Mouse (Mus musculus): ENCODE data around the gene Fat1. TPM values are rescaled to one million over a fixed set of nuclear protein-coding genes. Genes with fewer than 3 reads are reported as not detected.

Fat1 gene
- total and polyA plus RNA-seq, 3 experiments: 9.8 to 18.7 (median 16.6) TPM

DNA sequence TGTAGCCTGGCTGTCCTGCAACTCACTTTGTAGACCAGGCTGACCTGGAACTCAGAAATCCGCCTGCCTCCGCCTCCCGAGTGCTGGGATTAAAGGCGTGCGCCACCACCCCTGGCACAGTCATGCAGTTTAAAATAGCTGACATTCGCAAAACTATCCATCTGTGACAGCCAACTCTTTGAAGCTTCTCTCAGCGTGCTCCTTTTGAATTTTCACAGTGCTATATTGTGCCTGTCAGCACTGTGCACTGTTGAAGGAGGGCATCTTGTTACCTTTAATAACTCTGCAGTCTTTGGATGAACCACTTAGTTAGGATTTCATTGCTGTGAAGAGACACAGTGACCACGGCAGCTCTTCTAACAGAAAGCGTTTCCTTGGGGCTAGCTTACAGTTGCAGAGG is 117.4 kb downstream of the Fat1 start:
- TF ChIP-seq CTCF (IDR thresholded peaks at IDR 0.05) (no peak), POLR2A (IDR thresholded peaks at IDR 0.05; ENCODE audit: insufficient read depth, low read depth, low read length) (no peak), EP300 (IDR thresholded peaks at IDR 0.05; ENCODE audit: insufficient read depth, low read depth, low read length) (no peak)
- intact Hi-C loops (cut with DNase I): no loop called here

DNA sequence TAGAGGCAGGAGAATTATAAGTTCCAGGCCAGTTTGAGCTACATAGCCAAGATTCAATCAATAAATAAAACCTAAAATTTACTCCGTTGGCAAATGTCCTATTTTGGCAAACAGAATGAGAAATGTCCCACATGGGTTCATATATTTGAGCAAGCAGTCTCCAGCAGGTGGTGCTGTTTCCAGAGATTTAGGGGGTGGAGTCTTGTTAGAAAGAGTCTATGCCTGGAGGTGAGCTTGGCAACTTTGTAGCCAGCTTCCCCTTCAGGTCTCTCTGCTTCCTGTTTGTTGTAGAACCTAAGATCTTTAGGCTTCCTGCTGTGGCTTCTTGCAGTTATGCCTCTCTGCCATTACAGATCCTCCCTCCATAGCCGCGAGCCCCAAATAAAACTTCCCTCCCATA is 120.3 kb downstream of the Fat1 start:
- no peaks in the 10 kb centered on the region for H3K79me2 ChIP-seq (replicated peaks; ENCODE audit: control insufficient read depth, insufficient read depth, low read length)
- intact Hi-C loops (cut with DNase I): no loop called here
- no peaks in the 10 kb centered on the region for H3K4me1 ChIP-seq (ENCODE audit: control insufficient read depth, insufficient read depth, low read length)
- H3K9ac ChIP-seq (ENCODE audit: low read depth, low read length): no peak overlapping the region
- H3K27me3 ChIP-seq (ENCODE audit: control insufficient read depth, insufficient read depth, low read length): no peaks in the 10 kb centered on the region
- H3K27ac ChIP-seq: no peak overlapping the region
- 90% methylated on average over 3 of the region's 3 CpGs for WGBS
- H3K36me3 ChIP-seq (ENCODE audit: control insufficient read depth, insufficient read depth, low read length): no peaks in the 10 kb centered on the region
- no peak for DNase-seq
- TF ChIP-seq CTCF (IDR thresholded peaks at IDR 0.05) (no peak), EP300 (IDR thresholded peaks at IDR 0.05; ENCODE audit: insufficient read depth, low read depth, low read length) (no peak), POLR2A (IDR thresholded peaks at IDR 0.05; ENCODE audit: insufficient read depth, low read depth, low read length) (no peak)
- no peak overlapping the region for H3K4me3 ChIP-seq

More for the DNA sequence above, 117.4 kb downstream of the Fat1 start:
- Histone ChIP-seq H3K27ac (no peak overlapping the region), H3K4me1 (ENCODE audit: control insufficient read depth, insufficient read depth, low read length) (no peaks in the 10 kb centered on the region), H3K36me3 (ENCODE audit: control insufficient read depth, insufficient read depth, low read length) (no peaks in the 10 kb centered on the region), H3K9ac (ENCODE audit: low read depth, low read length) (no peak overlapping the region), H3K27me3 (ENCODE audit: control insufficient read depth, insufficient read depth, low read length) (no peaks in the 10 kb centered on the region), H3K79me2 (replicated peaks; ENCODE audit: control insufficient read depth, insufficient read depth, low read length) (no peaks in the 10 kb centered on the region), H3K4me3 (no peak overlapping the region)
- WGBS: 88% methylated on average over 9 of the region's 9 CpGs
- no peak for DNase-seq

DNA sequence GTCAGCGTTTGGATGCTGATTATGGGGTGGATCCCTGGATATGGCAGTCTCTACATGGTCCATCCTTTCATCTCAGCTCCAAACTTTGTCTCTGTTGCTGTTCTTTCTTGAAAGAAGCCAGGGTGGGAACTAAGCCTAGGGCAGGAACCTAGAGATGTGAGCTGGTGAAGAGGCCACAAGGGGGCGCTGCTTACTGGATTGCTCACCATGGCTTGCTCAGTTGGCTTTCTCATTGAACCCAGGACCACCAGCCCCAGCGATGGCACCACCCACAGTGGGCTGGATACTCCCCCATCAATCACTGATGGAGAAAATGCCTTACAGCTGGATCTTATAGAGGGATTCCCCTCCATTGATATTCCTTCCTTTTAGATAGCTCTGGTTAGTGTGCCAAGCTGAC is 121.6 kb downstream of the Fat1 start:
- H3K4me3 ChIP-seq: no peak overlapping the region
- no peaks in the 10 kb centered on the region for H3K79me2 ChIP-seq (replicated peaks; ENCODE audit: control insufficient read depth, insufficient read depth, low read length)
- no peaks in the 10 kb centered on the region for H3K4me1 ChIP-seq (ENCODE audit: control insufficient read depth, insufficient read depth, low read length)
- no peaks in the 10 kb centered on the region for H3K36me3 ChIP-seq (ENCODE audit: control insufficient read depth, insufficient read depth, low read length)
- WGBS: 38% methylated on average over 3 of the region's 3 CpGs
- intact Hi-C loops (cut with DNase I): no loop called here
- H3K27me3 ChIP-seq (ENCODE audit: control insufficient read depth, insufficient read depth, low read length): no peaks in the 10 kb centered on the region
- no peak overlapping the region for H3K9ac ChIP-seq (ENCODE audit: low read depth, low read length)
- H3K27ac ChIP-seq: no peak overlapping the region
- TF ChIP-seq POLR2A (IDR thresholded peaks at IDR 0.05; ENCODE audit: insufficient read depth, low read depth, low read length) (no peak), EP300 (IDR thresholded peaks at IDR 0.05; ENCODE audit: insufficient read depth, low read depth, low read length) (no peak), CTCF (IDR thresholded peaks at IDR 0.05) (peak; percentile 22)
- DNase-seq: no peak

DNA sequence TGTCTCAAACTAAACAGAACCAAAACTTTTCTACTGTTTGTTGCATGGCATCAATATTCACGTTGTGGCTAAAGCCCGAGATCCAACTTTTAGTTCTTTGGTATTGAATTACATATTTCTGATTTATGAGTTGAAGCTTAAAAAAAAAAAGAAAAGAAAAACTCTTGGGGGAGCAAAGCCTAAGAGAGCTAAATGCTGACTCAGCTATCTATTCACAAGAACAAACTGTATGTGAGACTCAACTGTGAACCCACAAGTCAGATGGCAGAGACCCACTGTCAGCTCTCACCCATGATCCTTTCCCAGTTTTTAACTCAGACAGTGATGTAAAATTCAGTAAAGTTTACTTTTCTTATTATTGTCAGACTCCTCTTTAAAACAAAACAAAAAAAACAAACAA is 124.8 kb downstream of the Fat1 start:
- Histone ChIP-seq H3K4me3 (no peak overlapping the region), H3K27ac (no peak overlapping the region)

DNA sequence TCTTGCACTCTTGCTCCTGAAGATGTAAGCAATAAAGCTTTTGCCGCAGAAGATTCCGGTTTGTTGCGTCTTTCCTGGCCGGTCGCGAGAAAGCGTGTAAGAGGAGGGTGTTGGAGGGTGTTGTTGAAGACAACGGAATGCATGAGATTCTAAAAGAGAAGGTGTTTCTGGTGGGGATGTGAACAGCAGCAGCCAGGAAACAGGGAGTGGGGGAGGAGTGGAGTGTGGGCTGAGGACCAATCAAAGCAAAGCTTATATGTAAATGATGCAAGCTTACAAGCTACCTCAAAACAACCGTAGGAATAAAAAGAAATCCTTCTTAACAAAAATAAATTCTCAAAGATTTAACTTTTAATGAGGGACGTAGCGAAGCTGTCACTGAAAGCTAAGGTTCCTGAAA is 127.1 kb downstream of the Fat1 start:
- intact Hi-C loops (cut with DNase I): no loop called here
- Histone ChIP-seq H3K27ac (no peak overlapping the region), H3K36me3 (ENCODE audit: control insufficient read depth, insufficient read depth, low read length) (no peaks in the 10 kb centered on the region), H3K27me3 (ENCODE audit: control insufficient read depth, insufficient read depth, low read length) (no peaks in the 10 kb centered on the region), H3K79me2 (replicated peaks; ENCODE audit: control insufficient read depth, insufficient read depth, low read length) (no peaks in the 10 kb centered on the region), H3K4me1 (ENCODE audit: control insufficient read depth, insufficient read depth, low read length) (no peaks in the 10 kb centered on the region), H3K9ac (ENCODE audit: low read depth, low read length) (no peak overlapping the region), H3K4me3 (no peak overlapping the region)
- no peak for DNase-seq
- WGBS: 88% methylated on average over 11 of the region's 11 CpGs
- TF ChIP-seq CTCF (IDR thresholded peaks at IDR 0.05) (no peak), EP300 (IDR thresholded peaks at IDR 0.05; ENCODE audit: insufficient read depth, low read depth, low read length) (no peak), POLR2A (IDR thresholded peaks at IDR 0.05; ENCODE audit: insufficient read depth, low read depth, low read length) (no peak)

More for the DNA sequence above, 124.8 kb downstream of the Fat1 start:
- no peak for DNase-seq
- Histone ChIP-seq H3K9ac (ENCODE audit: low read depth, low read length) (no peak overlapping the region), H3K79me2 (replicated peaks; ENCODE audit: control insufficient read depth, insufficient read depth, low read length) (no peaks in the 10 kb centered on the region), H3K36me3 (ENCODE audit: control insufficient read depth, insufficient read depth, low read length) (no peaks in the 10 kb centered on the region), H3K27me3 (ENCODE audit: control insufficient read depth, insufficient read depth, low read length) (no peaks in the 10 kb centered on the region), H3K4me1 (ENCODE audit: control insufficient read depth, insufficient read depth, low read length) (no peaks in the 10 kb centered on the region)
- intact Hi-C loops (cut with DNase I): no loop called here
- WGBS: 84% methylated on average over 2 of the region's 2 CpGs
- TF ChIP-seq POLR2A (IDR thresholded peaks at IDR 0.05; ENCODE audit: insufficient read depth, low read depth, low read length): no peak

DNA sequence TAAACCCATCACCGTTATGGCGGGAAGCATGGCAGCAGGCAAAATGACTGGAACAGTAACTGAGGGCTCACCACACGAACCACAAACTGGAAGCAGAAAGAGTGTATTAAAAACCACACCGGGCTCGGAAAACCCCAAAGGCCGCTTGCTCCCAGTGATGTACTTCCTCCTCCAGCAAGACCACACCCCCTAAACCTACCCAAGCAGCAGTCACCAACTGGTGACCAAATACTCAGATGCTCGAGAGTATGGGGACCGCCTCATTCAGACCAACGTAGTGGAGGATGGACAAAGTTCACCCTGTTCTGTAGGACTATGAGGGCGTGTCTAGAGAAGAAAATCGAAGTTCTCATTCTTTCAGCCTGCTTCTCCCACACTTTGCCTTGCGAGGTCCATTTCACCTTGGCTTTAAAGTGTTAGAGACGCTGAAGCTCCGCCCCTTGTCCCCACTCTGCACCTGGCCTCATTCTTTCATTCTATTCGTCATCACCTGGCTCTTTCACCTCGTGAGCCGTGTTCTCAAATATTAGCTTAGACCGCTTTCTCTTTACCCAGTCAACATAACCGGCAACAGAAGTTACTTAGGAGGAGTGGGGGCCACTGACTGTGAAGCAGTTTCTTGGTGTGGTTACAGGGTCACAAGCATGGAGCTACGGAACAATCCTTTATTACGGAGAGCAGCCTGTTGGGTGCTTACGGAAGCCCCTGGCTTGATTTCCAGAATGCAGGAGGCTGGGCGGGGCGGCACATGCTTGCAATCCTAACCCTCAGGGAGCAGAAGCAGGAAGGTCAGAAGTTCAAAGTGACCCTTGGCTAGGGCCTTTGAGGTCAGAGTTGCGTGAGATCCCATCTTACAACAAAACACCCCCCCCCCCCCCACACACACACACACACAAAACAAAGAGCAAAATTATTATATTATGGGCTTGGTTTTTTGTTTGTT is 128.0 kb downstream of the Fat1 start:
- H3K36me3 ChIP-seq (ENCODE audit: control insufficient read depth, insufficient read depth, low read length): no peaks in the 10 kb centered on the region
- intact Hi-C loops (cut with DNase I): no loop called here
- H3K79me2 ChIP-seq (replicated peaks; ENCODE audit: control insufficient read depth, insufficient read depth, low read length): no peaks in the 10 kb centered on the region
- no peak for TF ChIP-seq CTCF (IDR thresholded peaks at IDR 0.05)
- TF ChIP-seq EP300 (IDR thresholded peaks at IDR 0.05; ENCODE audit: insufficient read depth, low read depth, low read length): no peak
- no peak for TF ChIP-seq POLR2A (IDR thresholded peaks at IDR 0.05; ENCODE audit: insufficient read depth, low read depth, low read length)
- no peaks in the 10 kb centered on the region for H3K27me3 ChIP-seq (ENCODE audit: control insufficient read depth, insufficient read depth, low read length)
- no peaks in the 10 kb centered on the region for H3K4me1 ChIP-seq (ENCODE audit: control insufficient read depth, insufficient read depth, low read length)
- H3K4me3 ChIP-seq: no peak overlapping the region
- WGBS: 76% methylated on average over 25 of the region's 25 CpGs
- H3K9ac ChIP-seq (ENCODE audit: low read depth, low read length): no peak overlapping the region
- H3K27ac ChIP-seq: no peak overlapping the region
- DNase-seq: no peak
